Mouse (Mus musculus) olfactory bulb, adult 2 months (tissue): Measurements from ENCODE around the gene Pkd1l1.

ENCODE experiments used
- CTCF ChIP-seq: fragments of 200-500 bp; IDR thresholded peaks from 2 replicates; pipeline ENCODE4 v1.5.1; 2012; ENCODE audit warnings: low read depth, mild to moderate bottlenecking, low read length, moderate library complexity; ENCODE audit not compliant: insufficient read depth
- POLR2A ChIP-seq: fragments of 200-500 bp; IDR thresholded peaks from 2 replicates; pipeline ENCODE4 v1.6.1; 2012; ENCODE audit warnings: mild to moderate bottlenecking, low read depth, low read length, moderate library complexity; ENCODE audit not compliant: insufficient read depth

- TF ChIP-seq CTCF (no peak), POLR2A (no peak)
Observed at GRCm38 (mm10) chr11:8866021-8866420, 107.0 kb downstream of the Pkd1l1 start.
